Mouse (Mus musculus) splenic B cell, adult 2 months (primary cell): Measurements from ENCODE around the gene Syne4.

Experiments used
- DNase-seq: peaks from one replicate; pipeline ENCODE4 v3.0.0-alpha.2; 2011; ENCODE audit warnings: low read depth, low spot score
- H3K27me3 ChIP-seq: 2 replicates; pipeline ENCODE4 v1.6.1; 2012; ENCODE audit warnings: mild to moderate bottlenecking, low read length, moderate library complexity, mixed read lengths; ENCODE audit not compliant: control insufficient read depth, poor library complexity, insufficient read depth, severe bottlenecking
- H3K36me3 ChIP-seq: 2 replicates; pipeline ENCODE4 v1.6.1; 2012; ENCODE audit warnings: mild to moderate bottlenecking, low read length, moderate library complexity, mixed read lengths; ENCODE audit not compliant: control insufficient read depth, poor library complexity, insufficient read depth, severe bottlenecking

The Syne4 gene

GRCm38 (mm10) chr7:30313666-30314320 is 814 bp upstream of the Syne4 start:
- H3K27me3 ChIP-seq = no peaks in the 10 kb centered on the region
- no peaks in the 10 kb centered on the region for H3K36me3 ChIP-seq
- no peak for DNase-seq

GRCm38 (mm10) chr7:30315559-30316529 is 1.2 kb downstream of the Syne4 start:
- no peaks in the 10 kb centered on the region for H3K36me3 ChIP-seq
- no peak for DNase-seq
- H3K27me3 ChIP-seq = no peaks in the 10 kb centered on the region

- Histone ChIP-seq H3K27me3 (no peaks in the 10 kb centered on the region), H3K36me3 (no peaks in the 10 kb centered on the region)
- no peak for DNase-seq
These were observed 3.5 kb downstream of the Syne4 start for GRCm38 (mm10) chr7:30318142-30318541.

- no peaks in the 10 kb centered on the region for H3K27me3 ChIP-seq
- DNase-seq = no peak
- H3K36me3 ChIP-seq = no peaks in the 10 kb centered on the region
These were observed 6.3 kb downstream of the Syne4 start for GRCm38 (mm10) chr7:30320946-30321345.

GRCm38 (mm10) chr7:30321539-30322284 is 7.1 kb downstream of the Syne4 start, which contains the start of gene E130208F15Rik:
Gene E130208F15Rik (plus strand): TSS chr7:30321740.
- Histone ChIP-seq H3K36me3 (no peaks in the 10 kb centered on the region), H3K27me3 (no peaks in the 10 kb centered on the region)
- peak; percentile 81 for DNase-seq

GRCm38 (mm10) chr7:30322285-30322667 is 7.7 kb downstream of the Syne4 start:
- H3K27me3 ChIP-seq = no peaks in the 10 kb centered on the region
- peak; percentile 98 for DNase-seq
- H3K36me3 ChIP-seq = no peaks in the 10 kb centered on the region

GRCm38 (mm10) chr7:30322865-30323264 is 8.3 kb downstream of the Syne4 start:
- DNase-seq = peak; percentile 80
- no peaks in the 10 kb centered on the region for H3K36me3 ChIP-seq

GRCm38 (mm10) chr7:30323795-30324194 is 9.2 kb downstream of the Syne4 start, which contains the start of gene Sdhaf1:
Gene Sdhaf1 (minus strand): TSS chr7:30323895.
- DNase-seq = no peak
- no peaks in the 10 kb centered on the region for H3K27me3 ChIP-seq
- no peaks in the 10 kb centered on the region for H3K36me3 ChIP-seq

More at GRCm38 (mm10) chr7:30322865-30323264, 8.3 kb downstream of the Syne4 start:
- H3K27me3 ChIP-seq = no peaks in the 10 kb centered on the region

GRCm38 (mm10) chr7:30324300-30324944 is 9.8 kb downstream of the Syne4 start:
- Histone ChIP-seq H3K27me3 (no peaks in the 10 kb centered on the region), H3K36me3 (no peaks in the 10 kb centered on the region)
- no peak for DNase-seq

GRCm38 (mm10) chr7:30325364-30325763 is 10.8 kb downstream of the Syne4 start:
- H3K27me3 ChIP-seq = no peaks in the 10 kb centered on the region
- DNase-seq = peak; percentile 88
- H3K36me3 ChIP-seq = no peaks in the 10 kb centered on the region

GRCm38 (mm10) chr7:30326427-30326826 is 11.8 kb downstream of the Syne4 start:
- DNase-seq = no peak
- H3K27me3 ChIP-seq = no peaks in the 10 kb centered on the region
- no peaks in the 10 kb centered on the region for H3K36me3 ChIP-seq

GRCm38 (mm10) chr7:30327140-30327539 is 12.5 kb downstream of the Syne4 start:
- H3K36me3 ChIP-seq = no peaks in the 10 kb centered on the region
- DNase-seq = peak; percentile 69

GRCm38 (mm10) chr7:30328379-30328778 is 13.8 kb downstream of the Syne4 start:
- Histone ChIP-seq H3K27me3 (no peaks in the 10 kb centered on the region), H3K36me3 (no peaks in the 10 kb centered on the region)
- DNase-seq = no peak

More at GRCm38 (mm10) chr7:30327140-30327539, 12.5 kb downstream of the Syne4 start:
- no peaks in the 10 kb centered on the region for H3K27me3 ChIP-seq

GRCm38 (mm10) chr7:30331887-30332286 is 17.3 kb downstream of the Syne4 start:
- Histone ChIP-seq H3K27me3 (no peaks in the 10 kb centered on the region), H3K36me3 (no peaks in the 10 kb centered on the region)
- peak; percentile 93 for DNase-seq
